Mouse (Mus musculus): ENCODE results near the gene Cnih3. TPM values are rescaled to one million over a fixed set of nuclear protein-coding genes. Genes with fewer than 3 reads are reported as not detected.
A peak's percentile ranks its signal among the peaks of the same experiment; 100 is the strongest.

The Cnih3 gene
- polyA plus RNA-seq, 1 experiment from 2014 or later = 0.27 TPM

GRCm38 (mm10) chr1:181327137-181327536, 25.3 kb upstream of the Cnih3 start:
- Histone ChIP-seq H3K27me3 (replicated peaks) (no peaks in the 10 kb centered on the region), H3K36me3 (no peaks in the 10 kb centered on the region), H3K9ac (no peak overlapping the region), H3K4me3 (no peak overlapping the region), H3K27ac (ENCODE audit: poor library complexity, severe bottlenecking) (no peak overlapping the region), H3K9me3 (replicated peaks) (no peaks in the 10 kb centered on the region), H3K4me1 (replicated peaks) (no peaks in the 10 kb centered on the region; the same call in 1 of the 2 replicates), H3K4me2 (no peak overlapping the region)
- ATAC-seq (ENCODE audit: insufficient number of reproducible peaks, low FRiP score) = no peak
- WGBS = 91% methylated on average over 5 of the region's 5 CpGs

GRCm38 (mm10) chr1:181327636-181328420, 24.6 kb upstream of the Cnih3 start:
- Histone ChIP-seq H3K27me3 (replicated peaks) (no peaks in the 10 kb centered on the region), H3K4me2 (no peak overlapping the region), H3K9ac (no peak overlapping the region), H3K27ac (ENCODE audit: poor library complexity, severe bottlenecking) (no peak overlapping the region), H3K4me3 (no peak overlapping the region), H3K4me1 (replicated peaks) (no peaks in the 10 kb centered on the region; the same call in 1 of the 2 replicates), H3K9me3 (replicated peaks) (no peaks in the 10 kb centered on the region), H3K36me3 (no peaks in the 10 kb centered on the region)
- no peak for ATAC-seq (ENCODE audit: insufficient number of reproducible peaks, low FRiP score)
- WGBS = 87% methylated on average over 10 of the region's 10 CpGs

GRCm38 (mm10) chr1:181329110-181329509, 23.3 kb upstream of the Cnih3 start:
- no peak for ATAC-seq (ENCODE audit: insufficient number of reproducible peaks, low FRiP score)
- Histone ChIP-seq H3K9ac (no peak overlapping the region), H3K4me3 (no peak overlapping the region), H3K27ac (ENCODE audit: poor library complexity, severe bottlenecking) (no peak overlapping the region), H3K4me1 (replicated peaks) (no peaks in the 10 kb centered on the region; the same call in 1 of the 2 replicates), H3K36me3 (no peaks in the 10 kb centered on the region), H3K4me2 (no peak overlapping the region), H3K9me3 (replicated peaks) (no peaks in the 10 kb centered on the region), H3K27me3 (replicated peaks) (no peaks in the 10 kb centered on the region)
- 63% methylated on average over 3 of the region's 3 CpGs for WGBS

GRCm38 (mm10) chr1:181332597-181332996, 19.8 kb upstream of the Cnih3 start:
- Histone ChIP-seq H3K27ac (ENCODE audit: poor library complexity, severe bottlenecking) (0 out of 2 replicates have a peak overlapping the region, but pooled peaks have one; percentile 3), H3K4me3 (no peak overlapping the region), H3K36me3 (no peaks in the 10 kb centered on the region), H3K9me3 (replicated peaks) (0 out of 2 replicates have a peak, but pooled peaks cover 3% of the 10 kb centered on the region), H3K4me1 (replicated peaks) (no peaks in the 10 kb centered on the region; the same call in 1 of the 2 replicates), H3K27me3 (replicated peaks) (no peaks in the 10 kb centered on the region), H3K9ac (no peak overlapping the region), H3K4me2 (no peak overlapping the region)
- WGBS = 30% methylated on average over 2 of the region's 2 CpGs
- no peak for ATAC-seq (ENCODE audit: insufficient number of reproducible peaks, low FRiP score)

GRCm38 (mm10) chr1:181334329-181335018, 18.0 kb upstream of the Cnih3 start:
- no peak overlapping the region for H3K4me2 ChIP-seq
- H3K36me3 ChIP-seq = no peaks in the 10 kb centered on the region
- 0 out of 2 replicates have a peak, but pooled peaks cover 3% of the 10 kb centered on the region for H3K9me3 ChIP-seq (replicated peaks)
- no peak overlapping the region for H3K27ac ChIP-seq (ENCODE audit: poor library complexity, severe bottlenecking)
- ATAC-seq (ENCODE audit: insufficient number of reproducible peaks, low FRiP score) = peak; percentile 84
- 80% methylated on average over 6 of the region's 6 CpGs for WGBS
- no peak overlapping the region for H3K4me3 ChIP-seq
- H3K4me1 ChIP-seq (replicated peaks) = no peaks in the 10 kb centered on the region; the same call in 1 of the 2 replicates
- H3K9ac ChIP-seq = no peak overlapping the region
- H3K27me3 ChIP-seq (replicated peaks) = no peaks in the 10 kb centered on the region

GRCm38 (mm10) chr1:181335019-181335365, 17.4 kb upstream of the Cnih3 start:
- ATAC-seq (ENCODE audit: insufficient number of reproducible peaks, low FRiP score) = peak; percentile 83
- H3K4me2 ChIP-seq = no peak overlapping the region
- H3K27ac ChIP-seq (ENCODE audit: poor library complexity, severe bottlenecking) = no peak overlapping the region
- H3K36me3 ChIP-seq = no peaks in the 10 kb centered on the region
- H3K9me3 ChIP-seq (replicated peaks) = 0 out of 2 replicates have a peak, but pooled peaks cover 3% of the 10 kb centered on the region
- 76% methylated on average over 5 of the region's 5 CpGs for WGBS
- no peak overlapping the region for H3K4me3 ChIP-seq
- no peaks in the 10 kb centered on the region; the same call in 1 of the 2 replicates for H3K4me1 ChIP-seq (replicated peaks)
- no peak overlapping the region for H3K9ac ChIP-seq
- no peaks in the 10 kb centered on the region for H3K27me3 ChIP-seq (replicated peaks)

GRCm38 (mm10) chr1:181335388-181335787, 17.0 kb upstream of the Cnih3 start:
- no peak overlapping the region for H3K4me3 ChIP-seq
- 79% methylated on average over 4 of the region's 4 CpGs for WGBS
- 0 out of 2 replicates have a peak, but pooled peaks cover 3% of the 10 kb centered on the region for H3K9me3 ChIP-seq (replicated peaks)
- H3K4me2 ChIP-seq = no peak overlapping the region
- H3K36me3 ChIP-seq = no peaks in the 10 kb centered on the region
- no peak overlapping the region for H3K27ac ChIP-seq (ENCODE audit: poor library complexity, severe bottlenecking)
- H3K4me1 ChIP-seq (replicated peaks) = no peaks in the 10 kb centered on the region; the same call in 1 of the 2 replicates
- H3K27me3 ChIP-seq (replicated peaks) = no peaks in the 10 kb centered on the region
- no peak overlapping the region for H3K9ac ChIP-seq
- ATAC-seq (ENCODE audit: insufficient number of reproducible peaks, low FRiP score) = no peak

GRCm38 (mm10) chr1:181336857-181337256, 15.6 kb upstream of the Cnih3 start:
- no peak overlapping the region for H3K27ac ChIP-seq (ENCODE audit: poor library complexity, severe bottlenecking)
- H3K27me3 ChIP-seq (replicated peaks) = no peaks in the 10 kb centered on the region
- 84% methylated on average over 6 of the region's 6 CpGs for WGBS
- no peak overlapping the region for H3K4me2 ChIP-seq
- H3K9ac ChIP-seq = no peak overlapping the region
- ATAC-seq (ENCODE audit: insufficient number of reproducible peaks, low FRiP score) = no peak
- no peaks in the 10 kb centered on the region for H3K36me3 ChIP-seq
- H3K4me1 ChIP-seq (replicated peaks) = no peaks in the 10 kb centered on the region; the same call in 1 of the 2 replicates
- H3K4me3 ChIP-seq = no peak overlapping the region
- 0 out of 2 replicates have a peak, but pooled peaks cover 3% of the 10 kb centered on the region for H3K9me3 ChIP-seq (replicated peaks)

GRCm38 (mm10) chr1:181339106-181339505, 13.3 kb upstream of the Cnih3 start:
- Histone ChIP-seq H3K4me1 (replicated peaks) (no peaks in the 10 kb centered on the region), H3K9me3 (replicated peaks) (0 out of 2 replicates have a peak, but pooled peaks cover 3% of the 10 kb centered on the region), H3K4me3 (no peak overlapping the region), H3K36me3 (no peaks in the 10 kb centered on the region), H3K27ac (ENCODE audit: poor library complexity, severe bottlenecking) (no peak overlapping the region), H3K4me2 (no peak overlapping the region), H3K9ac (no peak overlapping the region), H3K27me3 (replicated peaks) (peaks cover 4% of the 10 kb centered on the region; the same call in 1 of the 2 replicates)
- 80% methylated on average over 6 of the region's 6 CpGs for WGBS
- no peak for ATAC-seq (ENCODE audit: insufficient number of reproducible peaks, low FRiP score)

GRCm38 (mm10) chr1:181345547-181345946, 6.9 kb upstream of the Cnih3 start:
- ATAC-seq (ENCODE audit: insufficient number of reproducible peaks, low FRiP score) = peak; percentile 48
- no peaks in the 10 kb centered on the region for H3K36me3 ChIP-seq

GRCm38 (mm10) chr1:181352043-181352366, 423 bp upstream of the Cnih3 start:
- H3K9ac ChIP-seq = peak overlapping the region; percentile 66
- H3K27ac ChIP-seq (ENCODE audit: poor library complexity, severe bottlenecking) = no peak overlapping the region
- no peak; the same call in 1 of the 2 replicates for ATAC-seq (ENCODE audit: insufficient number of reproducible peaks, low FRiP score)
- H3K9me3 ChIP-seq (replicated peaks) = no peaks in the 10 kb centered on the region
- peaks cover 15% of the 10 kb centered on the region for H3K4me1 ChIP-seq (replicated peaks)
- 4% methylated on average over 3 of the region's 3 CpGs for WGBS
- H3K27me3 ChIP-seq (replicated peaks) = peaks cover 56% of the 10 kb centered on the region
- peak overlapping the region; percentile 94 for H3K4me2 ChIP-seq
- H3K4me3 ChIP-seq = peak overlapping the region; percentile 57
- no peaks in the 10 kb centered on the region for H3K36me3 ChIP-seq

More at GRCm38 (mm10) chr1:181345547-181345946, 6.9 kb upstream of the Cnih3 start:
- H3K4me2 ChIP-seq = no peak overlapping the region
- no peak overlapping the region for H3K9ac ChIP-seq
- 23% methylated on average over 15 of the region's 15 CpGs for WGBS
- H3K9me3 ChIP-seq (replicated peaks) = no peaks in the 10 kb centered on the region
- H3K4me1 ChIP-seq (replicated peaks) = no peaks in the 10 kb centered on the region; the same call in 1 of the 2 replicates
- H3K4me3 ChIP-seq = no peak overlapping the region
- no peak overlapping the region for H3K27ac ChIP-seq (ENCODE audit: poor library complexity, severe bottlenecking)
- H3K27me3 ChIP-seq (replicated peaks) = peaks cover 13% of the 10 kb centered on the region; the same call in 1 of the 2 replicates
